Mouse (Mus musculus): Measurements from ENCODE around the gene Slu7. TPM values are rescaled to one million over a fixed set of nuclear protein-coding genes. Genes with fewer than 3 reads are reported as not detected.
A peak's percentile ranks its signal among the peaks of the same experiment; 100 is the strongest.

The Slu7 gene
- polyA plus RNA-seq, 2 experiments from 2014 or later, result 108 to 112 TPM

DNA sequence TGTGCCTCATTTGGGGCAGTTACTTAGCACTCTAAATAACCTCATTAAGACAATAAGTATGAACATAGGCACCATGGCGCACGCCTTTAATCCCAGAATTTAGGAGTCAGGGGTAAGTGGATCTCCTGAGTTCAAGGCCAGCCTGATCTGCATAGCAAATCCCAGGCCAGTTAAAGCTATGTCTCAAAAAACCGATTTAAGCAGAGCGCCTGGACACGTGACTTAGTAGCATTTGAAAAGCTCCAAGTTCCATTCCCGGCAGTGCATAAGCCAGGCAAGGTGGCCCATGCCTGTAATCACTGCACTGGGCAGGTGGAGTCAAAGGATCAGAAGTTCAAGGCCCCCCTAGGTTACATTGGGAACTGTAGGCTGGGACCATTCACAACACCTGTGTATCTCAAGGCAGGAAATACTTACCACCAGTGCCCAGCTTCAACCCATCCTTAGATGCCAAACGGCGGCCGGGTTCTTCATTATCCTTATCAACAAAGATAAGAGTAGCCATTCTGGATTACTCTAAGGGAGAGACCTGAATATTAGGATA, 8.3 kb upstream of the Slu7 start:
- no peak for ATAC-seq

DNA sequence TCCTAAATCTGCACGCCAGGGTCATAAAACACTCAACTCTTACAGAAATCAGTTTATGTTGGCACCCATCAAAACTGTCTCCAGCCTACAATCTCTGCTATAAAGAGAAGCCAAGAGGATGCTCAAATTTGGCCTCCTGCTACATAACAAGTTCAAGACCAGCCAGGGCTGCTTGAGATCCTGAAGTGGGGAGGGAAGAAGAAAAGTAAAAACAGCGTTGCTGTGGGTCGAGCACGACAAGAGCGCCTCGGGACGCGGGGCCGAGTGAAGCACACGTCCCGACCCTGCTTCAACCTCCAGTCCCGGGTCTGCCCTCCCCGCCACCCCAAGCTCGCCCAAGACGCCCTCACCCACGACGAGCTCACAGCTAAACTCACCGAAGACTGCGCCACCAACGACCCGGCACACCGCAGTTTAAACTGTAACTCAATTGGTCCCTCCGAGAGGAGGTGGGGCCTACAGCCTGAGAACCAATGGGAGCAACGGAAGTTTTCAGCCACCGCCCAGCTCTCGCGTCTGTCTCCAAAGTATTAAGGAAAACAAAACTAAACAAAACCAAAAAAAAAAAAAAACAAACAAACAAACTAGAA, 7.6 kb upstream of the Slu7 start, which contains the start of gene Pttg1:
TSS of gene Pttg1 (minus strand) at position 428 of the 590 bp plus-strand sequence.
- peak; percentile 100 for ATAC-seq

DNA sequence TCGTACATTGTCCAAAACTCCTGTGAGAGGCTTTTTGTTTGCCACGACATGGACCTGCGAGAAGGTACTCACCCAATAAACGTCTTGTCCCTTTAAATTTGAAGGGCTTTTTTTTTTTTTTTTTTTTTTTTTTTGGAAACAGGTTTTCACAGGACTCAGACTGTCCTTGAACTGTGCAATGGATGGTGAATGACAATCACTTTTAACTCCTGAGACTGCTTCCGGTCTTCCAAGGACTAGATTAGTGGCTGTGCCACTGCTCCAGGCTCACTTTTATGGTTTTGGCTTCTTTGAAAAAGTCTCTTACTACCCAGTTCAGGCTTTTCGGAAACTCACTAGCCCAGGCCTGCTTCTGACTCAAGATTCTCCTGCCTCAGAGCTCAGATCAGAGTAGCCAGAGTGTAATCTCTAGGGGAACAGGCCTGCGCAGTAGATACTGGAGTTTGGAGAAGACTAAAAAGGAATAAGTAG, 7.1 kb upstream of the Slu7 start:
- peak; percentile 16 for ATAC-seq

DNA sequence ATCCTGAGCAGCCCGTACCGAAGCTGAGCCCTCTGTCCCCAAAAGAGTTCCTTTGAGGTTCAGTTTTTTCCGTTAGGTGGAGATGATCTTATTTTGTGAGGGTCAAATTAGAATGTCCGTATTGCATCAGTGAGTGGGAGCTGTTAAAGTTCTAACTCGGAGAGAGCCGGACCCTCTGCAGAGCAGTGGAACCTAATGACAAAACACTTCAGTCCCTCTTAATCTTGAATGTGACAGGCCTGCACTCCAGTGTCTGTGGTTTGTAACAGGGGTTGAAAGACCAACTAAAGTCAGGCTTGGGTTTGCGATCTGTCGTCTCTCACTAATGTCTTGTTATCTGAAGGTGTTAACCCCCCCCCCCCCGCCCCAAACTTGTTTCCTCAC, 472 bp downstream of the Slu7 start:
- no peak for ATAC-seq

DNA sequence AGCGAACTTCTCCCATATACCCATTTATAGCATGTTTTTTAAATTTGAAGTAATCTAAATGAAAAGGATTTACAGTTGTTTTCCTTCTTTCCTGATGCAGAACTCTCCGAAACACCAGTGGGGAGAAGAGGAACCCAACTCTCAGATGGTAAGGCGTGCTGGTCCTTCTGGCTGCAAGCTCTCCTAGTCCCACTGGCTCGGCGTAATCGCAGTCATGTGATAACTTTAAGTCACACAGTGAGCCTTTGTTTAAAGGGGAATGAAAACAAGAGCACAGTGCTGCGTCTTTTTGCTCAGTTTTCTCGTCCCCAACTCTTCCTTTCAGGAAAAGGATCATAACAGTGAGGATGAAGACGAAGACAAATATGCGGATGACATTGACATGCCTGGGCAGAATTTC, 7.6 kb downstream of the Slu7 start:
- ATAC-seq, result no peak

DNA sequence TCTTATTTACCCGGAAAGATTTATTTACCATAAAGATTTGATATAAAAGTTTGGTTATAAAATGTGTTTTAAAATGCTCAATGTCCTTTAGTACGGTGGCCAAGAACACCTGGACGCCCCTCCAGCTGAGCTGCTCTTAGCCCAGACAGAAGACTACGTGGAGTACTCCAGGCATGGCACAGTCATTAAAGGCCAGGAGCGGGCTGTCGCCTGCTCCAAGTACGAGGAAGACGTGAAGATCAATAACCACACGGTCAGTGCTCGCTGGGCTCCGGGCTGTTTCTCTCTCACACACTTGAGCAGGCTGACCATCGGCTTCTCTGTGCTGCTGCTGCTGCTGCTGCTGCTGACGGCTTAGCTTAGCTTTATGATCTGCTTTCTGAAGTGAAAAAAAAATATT, 9.6 kb downstream of the Slu7 start:
- ATAC-seq, result no peak

DNA sequence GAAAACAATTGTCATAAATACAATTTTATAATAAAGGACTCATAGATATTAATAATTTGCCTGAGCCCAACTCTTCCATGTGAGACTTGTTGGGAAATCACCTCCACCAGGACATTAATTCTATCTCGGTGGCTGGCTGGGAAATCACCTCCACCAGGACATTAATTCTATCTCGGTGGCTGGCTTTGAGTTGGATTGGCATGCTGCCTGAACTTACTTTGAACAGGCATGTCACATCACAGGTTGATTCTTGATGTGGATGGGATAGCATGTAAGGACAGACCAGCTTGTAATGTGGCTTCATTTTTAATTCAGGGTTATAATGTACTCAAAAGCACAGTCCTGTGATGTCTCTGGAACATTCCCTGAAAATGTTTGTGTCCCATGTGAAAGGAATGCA, 16.4 kb downstream of the Slu7 start:
- no peak for ATAC-seq

DNA sequence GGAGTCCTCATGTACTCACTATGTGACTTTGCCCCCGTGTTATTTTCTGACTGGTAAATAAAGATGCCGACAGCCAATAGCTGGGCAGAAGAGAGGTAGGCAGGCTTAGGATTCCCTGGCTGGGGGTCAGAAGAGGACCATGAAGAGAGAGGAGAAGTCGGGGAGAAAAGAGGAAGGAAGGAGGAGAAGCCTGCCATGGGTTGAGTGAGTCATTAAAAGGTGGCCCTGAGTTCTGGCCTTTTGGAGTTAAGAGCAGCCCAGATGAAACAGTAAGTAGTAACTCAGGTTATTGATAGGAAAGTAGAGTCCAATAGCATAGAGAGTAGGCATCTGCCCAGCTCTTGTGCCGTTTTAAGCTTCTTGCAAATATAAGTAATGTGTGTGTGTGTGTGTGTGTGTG, 17.8 kb downstream of the Slu7 start:
- no peak for ATAC-seq

DNA sequence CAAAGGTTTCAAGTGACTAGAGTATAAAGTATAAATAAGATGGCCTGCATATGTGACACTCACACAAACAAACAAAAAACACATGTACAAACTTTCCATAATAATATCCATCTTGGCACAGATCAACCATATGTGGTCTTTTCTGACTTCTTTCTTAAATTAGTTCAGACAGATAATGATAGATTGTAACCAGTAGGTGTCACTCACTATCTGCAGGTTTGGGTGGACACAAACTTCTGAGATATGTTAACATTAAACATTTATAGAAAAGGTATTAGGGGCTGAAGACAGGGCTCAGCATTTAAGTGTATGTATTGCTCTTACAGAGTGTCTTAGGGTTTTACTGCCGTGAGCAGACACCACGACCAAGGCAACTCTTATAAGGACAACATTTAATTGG, 18.7 kb downstream of the Slu7 start:
- ATAC-seq, result no peak

DNA sequence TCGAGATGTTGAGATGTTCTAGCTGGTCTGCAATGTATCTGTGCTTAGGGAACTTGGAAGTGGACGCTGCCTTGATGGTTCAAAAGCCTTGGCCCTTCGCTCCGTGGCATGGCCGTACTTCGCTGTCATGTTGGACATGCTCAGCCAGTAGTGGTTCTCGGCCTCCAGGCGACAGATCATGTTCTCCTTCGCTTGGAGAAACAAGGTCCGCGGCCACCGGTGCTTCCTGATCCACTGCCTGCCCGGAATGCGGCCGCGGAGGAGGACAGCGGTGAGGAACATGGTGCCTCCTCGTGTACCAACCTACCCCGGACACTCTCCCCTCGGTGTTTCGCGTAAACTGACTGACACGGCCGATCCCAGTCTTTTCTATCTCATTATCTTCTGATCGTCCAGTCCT, 29.7 kb downstream of the Slu7 start:
- ATAC-seq, result no peak

DNA sequence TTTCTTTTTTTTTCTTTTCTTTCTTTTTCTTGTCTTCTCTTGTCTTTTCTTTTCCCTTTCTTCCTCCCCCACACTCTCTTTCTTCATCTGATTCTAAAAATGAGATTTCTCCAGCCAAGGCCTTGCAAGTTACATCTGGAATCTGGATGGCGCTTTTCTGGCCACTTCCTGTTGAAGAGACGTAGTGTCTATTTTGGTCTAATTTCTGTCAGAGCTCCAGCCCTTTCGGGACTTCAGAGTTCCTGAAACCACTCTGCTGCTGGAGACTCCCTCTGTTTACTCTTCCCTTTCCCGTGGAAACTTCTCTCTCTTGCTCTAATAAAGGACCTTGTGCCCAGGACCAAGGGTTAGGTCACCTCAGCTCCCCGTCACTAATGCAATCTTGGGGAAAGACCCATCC, 36.6 kb downstream of the Slu7 start:
- ATAC-seq, result no peak

DNA sequence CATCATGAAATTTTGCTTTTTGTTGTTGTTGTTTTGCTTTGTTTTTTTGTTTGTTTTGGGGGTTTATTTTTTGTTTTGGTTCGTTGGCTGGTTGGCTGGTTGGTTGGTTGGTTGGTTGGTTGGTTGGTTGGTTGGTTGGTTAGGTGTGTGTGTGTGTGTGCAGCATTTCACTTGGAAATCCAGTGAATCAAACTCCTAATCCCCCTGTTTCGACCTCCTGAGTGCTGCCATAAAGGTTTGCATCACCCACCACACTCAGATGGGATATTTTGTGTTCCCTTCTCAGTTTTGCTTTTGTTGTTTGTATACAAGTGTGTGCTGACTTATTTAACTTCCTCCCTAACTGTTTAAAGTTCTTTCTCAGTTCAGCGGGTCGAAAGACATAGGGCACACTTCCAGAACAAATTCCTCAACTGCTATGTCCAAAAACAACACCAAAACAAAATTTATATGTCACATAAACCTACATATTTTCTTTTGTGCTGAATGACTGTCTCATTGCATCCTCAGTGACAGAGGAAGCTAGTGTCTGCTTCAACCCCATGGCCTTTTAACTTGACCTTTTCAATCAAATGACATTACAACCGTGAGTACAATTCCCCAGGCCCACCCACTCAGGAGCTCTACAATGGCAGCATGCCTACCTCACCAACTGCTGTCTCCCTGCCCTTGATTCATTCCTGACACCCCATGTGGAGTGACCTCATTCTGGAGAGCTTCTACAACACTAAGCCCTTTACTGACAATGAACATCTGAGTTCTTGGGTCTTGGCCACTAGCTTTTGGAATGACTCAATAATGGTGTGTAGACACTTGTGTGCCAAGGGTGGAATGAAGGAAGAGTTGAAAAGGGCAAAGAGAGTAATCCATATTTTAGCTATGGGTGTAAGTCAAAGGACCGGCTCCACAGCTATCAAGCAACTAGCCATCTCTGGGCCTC, 37.6 kb downstream of the Slu7 start:
- no peak for ATAC-seq

DNA sequence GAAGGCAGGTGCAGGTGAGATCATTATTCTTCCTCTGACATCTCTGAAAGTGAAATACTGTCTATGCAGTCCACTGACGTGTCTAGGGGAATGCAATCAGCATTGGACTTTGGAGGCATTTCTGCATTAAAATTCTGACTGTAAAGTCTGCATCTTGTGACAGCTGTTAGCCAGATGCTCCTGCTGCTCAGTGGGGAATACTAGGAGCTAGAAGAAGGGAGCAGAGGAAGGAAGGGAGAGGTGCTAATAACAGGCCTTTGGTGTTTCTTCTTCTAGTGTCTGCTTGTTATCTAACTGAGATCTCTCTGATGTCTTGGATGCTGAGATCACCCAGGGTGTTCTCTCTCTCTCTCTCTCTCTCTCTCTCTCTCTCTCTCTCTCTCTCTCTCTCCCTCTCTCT, 39.6 kb downstream of the Slu7 start:
- no peak for ATAC-seq

DNA sequence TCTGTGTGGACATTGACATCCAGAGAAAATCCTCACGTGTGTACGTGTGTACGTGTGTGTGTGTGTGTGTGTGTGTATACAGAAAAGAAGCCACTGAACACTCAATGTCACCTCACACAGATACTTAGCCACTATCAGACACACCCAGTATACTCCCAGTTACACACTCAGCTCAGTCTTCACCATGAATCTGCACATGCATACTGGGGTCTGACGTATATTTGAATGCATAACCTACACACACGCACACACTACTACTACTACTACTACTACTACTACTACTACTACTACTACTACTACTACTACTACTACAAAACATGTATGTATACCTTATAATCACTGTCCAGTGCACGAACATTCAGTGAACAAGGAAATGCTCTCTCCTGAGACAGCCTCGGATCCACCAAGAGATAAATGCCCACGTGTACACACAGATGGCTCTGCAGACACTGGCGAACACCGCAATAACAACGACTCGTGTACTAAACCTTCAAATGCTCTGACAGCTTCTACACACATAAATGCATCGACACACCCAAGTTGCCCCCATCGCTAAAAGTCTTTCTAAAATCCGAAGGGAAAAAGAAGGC, 40.2 kb downstream of the Slu7 start:
- ATAC-seq, result no peak

DNA sequence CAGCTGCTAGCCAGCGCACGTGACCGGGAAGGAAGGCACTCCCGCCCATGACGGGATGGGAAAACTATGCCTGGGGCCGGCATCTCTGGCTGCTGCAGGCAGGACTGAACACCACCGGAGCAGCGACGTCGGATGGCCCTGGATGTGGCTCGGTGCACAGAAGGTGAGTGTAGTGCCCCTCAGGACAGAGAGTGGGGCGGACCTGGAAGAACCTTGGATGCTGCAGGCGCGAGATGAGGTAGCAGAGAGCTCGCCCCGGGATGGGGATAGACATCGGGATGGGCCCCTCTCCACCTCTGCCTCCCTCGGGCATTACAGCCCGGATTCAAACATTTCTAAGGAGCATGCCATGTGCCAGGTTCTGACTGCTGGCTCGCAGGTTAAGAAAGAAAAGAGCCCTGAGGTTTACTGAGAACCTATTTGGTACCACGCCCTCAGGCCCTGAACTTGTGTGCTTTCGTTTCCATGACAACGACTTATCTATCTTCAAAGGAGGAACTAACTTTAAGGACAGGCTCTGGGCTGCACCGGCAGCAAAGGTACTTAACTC, 40.8 kb downstream of the Slu7 start, which contains the start of gene C1qtnf2:
TSS of gene C1qtnf2 (plus strand) at position 52 of the 550 bp plus-strand sequence.
- ATAC-seq, result peak; percentile 93

DNA sequence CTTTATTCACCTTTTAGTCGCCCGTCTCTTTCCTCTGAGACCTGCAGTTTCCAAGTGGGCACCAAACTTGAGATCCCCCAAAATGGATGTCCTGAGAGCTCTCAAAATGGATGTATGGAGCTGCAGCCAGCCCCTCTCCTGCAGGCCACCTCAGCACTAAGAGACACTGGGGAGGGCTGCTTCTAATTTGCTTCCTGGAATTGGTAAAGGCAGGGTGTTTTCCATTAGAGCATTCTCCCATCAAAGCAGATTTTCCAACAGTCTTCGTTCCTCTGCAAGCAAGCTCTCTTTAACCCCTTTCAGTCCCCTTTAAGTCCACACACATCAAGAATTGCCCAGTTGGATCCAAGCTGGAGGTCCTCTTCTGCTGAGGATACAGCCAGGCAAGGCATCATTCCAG, 45.8 kb downstream of the Slu7 start:
- ATAC-seq, result no peak

DNA sequence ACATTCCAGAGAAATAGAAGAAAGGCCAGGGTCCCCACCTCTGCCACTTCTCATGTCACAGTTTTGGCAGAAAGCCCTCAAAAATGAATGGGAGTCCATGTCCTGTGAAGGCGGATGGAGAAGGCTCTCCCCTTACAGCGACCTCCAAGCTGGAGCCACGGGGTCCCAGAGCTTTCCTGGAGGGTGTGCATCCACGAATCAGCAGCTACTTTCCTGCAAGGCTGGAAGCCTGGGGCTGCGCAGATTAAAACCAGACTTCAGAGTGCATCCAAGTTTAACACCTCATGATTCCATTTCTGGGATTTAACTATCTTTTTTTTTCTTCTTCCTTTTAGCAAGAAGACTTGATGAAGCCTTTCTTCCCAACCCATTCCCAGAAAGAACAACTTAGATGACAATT, 47.0 kb downstream of the Slu7 start:
- ATAC-seq, result no peak

DNA sequence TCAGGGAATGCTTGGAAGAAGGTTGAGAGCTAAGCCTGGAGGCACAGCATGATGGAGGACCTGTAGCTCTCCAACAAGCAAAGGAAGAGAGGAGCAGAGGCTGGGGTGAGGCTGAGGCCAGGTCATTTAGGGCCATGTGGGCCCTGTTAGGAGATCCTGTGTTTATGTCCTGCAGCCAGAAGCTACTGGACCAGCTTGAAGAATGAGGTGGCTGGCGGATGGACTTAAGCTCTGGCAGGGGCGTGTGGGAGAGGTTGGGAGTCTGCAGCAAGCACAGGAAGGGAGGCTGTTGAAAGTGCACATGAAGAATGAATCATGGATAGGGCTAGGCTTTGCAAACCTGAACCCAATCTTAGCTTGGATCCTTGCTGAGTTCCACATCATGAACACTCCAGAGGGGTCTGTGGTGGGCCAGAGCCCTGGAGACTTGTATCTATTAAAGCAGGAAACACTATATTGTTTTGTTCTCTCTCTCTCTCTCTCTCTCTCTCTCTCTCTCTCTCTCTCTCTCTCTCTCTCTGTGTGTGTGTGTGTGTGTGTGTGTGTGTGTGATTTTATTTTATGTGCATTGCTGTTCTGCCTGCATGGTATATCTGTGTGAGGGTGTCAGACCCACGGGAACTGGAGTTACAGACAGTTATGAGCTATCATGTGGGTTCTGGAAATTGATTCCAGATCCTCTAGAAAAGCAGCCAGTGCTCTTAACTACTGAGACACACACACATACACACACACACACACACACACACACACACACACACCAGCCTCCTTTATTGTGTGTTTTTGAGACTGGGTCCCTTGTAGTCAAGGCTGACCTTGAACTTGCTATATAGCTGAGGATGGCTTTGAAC, 48.4 kb downstream of the Slu7 start:
- ATAC-seq, result no peak

DNA sequence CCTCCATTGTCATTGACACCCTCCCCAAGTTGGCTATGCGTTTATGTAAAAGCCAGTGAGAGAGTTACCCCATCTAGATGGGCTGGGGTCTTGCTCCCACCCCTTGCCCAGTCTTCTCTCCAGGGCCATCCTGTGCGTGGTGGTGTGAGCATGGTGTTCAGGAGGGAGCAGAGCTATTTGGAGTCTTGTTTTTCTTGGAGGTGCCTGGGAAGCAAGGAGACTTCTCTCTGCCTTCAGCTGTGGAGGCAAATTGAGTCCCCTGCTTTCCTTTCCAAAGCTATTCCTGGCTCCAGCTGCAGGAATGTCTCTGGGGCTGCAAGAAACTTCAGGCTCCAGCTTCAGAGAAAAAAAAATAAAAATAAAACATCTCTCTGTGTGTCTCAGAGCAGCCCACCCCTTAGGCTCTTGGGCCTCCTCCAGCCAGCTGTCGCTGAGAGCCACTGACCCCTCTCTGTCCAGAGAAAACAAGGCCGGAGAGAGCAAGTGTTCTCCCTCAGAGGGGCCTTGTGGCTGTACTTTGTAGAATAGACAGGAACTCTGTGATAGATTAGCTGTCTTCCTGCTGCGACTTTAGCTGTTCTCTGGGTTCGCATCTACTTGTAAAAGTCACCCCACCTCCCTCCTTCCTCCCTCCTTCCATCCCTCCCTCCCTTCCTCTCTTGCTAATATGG, 49.7 kb downstream of the Slu7 start:
- no peak for ATAC-seq

DNA sequence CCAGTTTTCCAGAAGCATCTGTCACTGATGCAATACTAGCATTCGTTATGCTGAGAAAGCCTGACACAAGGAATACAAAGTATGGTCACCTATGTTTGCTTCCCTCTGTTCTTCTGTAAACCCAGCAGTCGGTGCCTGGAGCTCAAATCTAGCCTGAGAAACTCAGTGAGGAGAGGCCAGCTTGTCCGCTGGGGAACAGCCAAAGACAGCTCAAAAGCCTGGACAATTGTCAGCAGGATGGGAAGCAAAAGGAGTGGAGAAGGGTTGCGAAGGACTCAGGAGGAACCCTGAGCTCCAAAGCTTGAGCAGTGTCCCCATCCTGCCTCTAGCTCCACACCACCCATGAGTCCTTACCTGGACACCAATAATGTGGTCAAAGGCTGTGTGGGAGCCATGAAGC, 50.5 kb downstream of the Slu7 start:
- no peak for ATAC-seq

DNA sequence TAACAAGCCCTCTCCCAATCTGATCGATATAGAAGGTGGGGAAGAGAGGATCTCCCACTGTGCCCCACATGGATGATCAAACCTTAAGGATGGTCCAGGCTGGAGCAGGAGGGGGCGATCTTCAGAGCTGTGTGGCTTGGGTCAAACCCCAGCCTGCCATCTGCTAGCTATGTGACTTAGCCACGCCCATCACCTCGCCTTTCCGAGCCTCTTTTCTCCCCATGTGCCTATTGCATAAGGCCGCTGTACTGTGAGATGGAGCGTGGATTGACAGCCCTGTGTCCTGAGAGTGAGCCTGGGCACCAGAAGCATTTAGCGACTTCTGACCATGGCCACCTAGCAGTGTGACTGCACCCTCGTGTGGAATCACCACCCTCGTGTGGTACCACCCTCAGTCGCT, 51.1 kb downstream of the Slu7 start:
- no peak for ATAC-seq

DNA sequence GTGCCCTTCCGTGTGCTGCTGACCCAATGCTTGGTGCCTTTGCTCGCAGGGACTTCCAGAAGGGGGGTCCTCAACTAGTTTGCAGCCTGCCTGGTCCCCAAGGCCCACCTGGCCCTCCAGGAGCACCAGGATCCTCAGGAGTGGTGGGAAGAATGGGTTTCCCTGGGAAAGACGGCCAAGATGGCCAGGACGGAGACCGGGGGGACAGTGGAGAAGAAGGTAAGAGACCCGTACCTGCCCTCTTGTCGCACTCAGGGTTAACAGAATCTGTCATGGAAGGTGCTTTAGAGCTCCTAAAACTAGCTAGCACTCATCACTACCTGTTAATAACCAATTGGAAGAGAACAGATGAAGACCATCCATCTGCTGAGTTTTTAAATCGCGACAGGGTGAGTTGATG, 52.3 kb downstream of the Slu7 start:
- no peak for ATAC-seq
